Mouse (Mus musculus): ENCODE results near the gene Tmprss2.

DNA sequence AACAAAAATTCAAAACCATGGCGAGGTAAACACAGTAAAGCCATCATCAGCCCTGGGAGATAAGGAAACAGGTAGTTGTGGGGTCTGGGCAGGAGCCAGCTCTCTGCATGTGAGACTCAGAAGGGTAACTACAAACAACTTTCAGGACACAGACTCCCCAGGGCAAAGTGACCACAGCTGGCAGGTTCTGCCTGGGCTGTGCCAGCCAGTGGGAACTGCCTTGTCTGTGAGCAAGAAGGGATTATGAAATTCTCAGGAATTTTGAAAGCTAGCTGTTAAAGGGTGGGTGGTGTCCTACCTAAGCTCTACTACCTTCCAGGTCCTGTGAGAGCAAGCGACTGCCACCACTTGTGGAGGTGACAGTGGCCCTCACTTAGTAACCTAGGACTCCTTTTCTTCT, 44.8 kb upstream of the Tmprss2 start:
- TF ChIP-seq POLR2A (IDR thresholded peaks at IDR 0.05; ENCODE audit: borderline replicate concordance, control insufficient read depth, low read depth, low read length) (no peak), CTCF (IDR thresholded peaks at IDR 0.05; ENCODE audit: control insufficient read depth, insufficient read depth, low read length) (no peak)

Measured in bone marrow, adult 2 months (tissue).